Mouse (Mus musculus) A20 (cell line): Measurements from ENCODE around the gene Card19.
A peak's percentile ranks its signal among the peaks of the same experiment; 100 is the strongest.

Experiments
- DNase-seq: peaks from one replicate; pipeline ENCODE4 v3.0.0-alpha.2; 2011; ENCODE audit warnings: low read depth, low spot score

Card19 gene

DNA sequence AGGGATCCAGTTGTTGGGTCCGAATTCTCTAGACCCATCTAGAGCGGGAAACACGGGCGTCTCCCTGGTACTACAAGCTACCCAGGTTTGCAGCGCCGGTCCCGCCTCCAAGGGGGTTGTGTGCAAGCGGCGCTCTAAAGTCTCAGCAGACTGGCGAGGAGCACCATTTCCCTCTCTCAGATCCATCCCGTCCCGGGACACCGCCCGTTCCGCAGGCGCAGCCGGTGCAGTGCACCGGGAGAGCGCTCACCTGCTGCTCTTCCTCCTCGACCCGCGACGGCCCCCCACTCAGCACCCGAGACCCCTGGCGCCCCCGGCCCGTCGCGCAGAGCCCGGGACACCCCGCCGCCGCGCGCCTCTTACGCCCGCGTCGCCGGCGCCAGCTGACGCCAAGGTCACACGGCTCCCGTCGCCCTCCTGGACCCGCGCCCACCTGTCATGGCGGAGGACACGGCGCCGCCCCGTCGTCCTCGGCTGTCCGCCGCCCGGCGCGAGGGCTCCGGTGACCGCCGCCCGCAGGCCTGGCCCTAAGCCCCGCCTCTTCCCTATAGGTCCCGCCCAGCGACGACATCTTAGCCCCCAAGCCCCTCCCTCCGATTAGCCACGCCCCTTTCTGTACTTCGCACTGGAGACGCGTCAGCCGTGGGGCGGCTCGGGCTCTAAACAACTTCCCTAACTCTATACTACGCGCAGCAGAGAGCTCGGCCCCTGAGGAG is at the start of gene Card19:
Gene Card19 (minus strand): TSS at position 534 of the 716 bp plus-strand sequence.
- peak; percentile 95 for DNase-seq

DNA sequence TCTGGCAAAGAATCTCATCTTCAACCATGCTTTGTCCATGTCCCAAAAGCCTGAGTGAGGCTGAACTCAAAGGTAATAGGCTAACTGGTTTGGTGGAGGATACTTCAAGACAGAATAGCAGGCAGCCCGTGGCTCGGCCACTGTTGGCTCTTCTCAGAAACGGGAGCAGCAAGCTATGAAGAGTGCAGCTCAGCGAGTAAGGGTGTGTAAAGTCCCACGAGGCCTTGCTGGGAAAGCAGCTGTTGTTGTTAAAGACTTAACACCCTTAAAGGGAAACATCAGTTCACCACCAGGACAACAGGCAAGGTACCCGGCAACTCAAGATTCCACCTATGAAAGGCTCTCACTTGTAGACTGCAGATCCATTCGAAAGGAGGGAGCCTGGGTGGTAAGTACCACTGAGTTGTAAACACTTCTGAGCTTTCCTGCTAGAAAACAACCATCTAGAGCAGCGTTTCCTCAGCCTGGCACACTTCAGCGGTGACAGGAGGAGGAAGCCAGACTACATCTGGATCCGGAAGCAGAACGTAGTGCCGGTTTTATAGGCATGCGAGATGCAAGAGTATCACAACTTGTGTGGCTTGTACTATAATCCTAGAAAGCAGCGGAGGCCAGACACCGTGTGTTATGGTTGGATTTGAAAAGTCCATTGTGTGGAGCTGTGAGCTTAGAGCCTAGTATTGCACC is 44.3 kb upstream of the Card19 start:
- no peak for DNase-seq

DNA sequence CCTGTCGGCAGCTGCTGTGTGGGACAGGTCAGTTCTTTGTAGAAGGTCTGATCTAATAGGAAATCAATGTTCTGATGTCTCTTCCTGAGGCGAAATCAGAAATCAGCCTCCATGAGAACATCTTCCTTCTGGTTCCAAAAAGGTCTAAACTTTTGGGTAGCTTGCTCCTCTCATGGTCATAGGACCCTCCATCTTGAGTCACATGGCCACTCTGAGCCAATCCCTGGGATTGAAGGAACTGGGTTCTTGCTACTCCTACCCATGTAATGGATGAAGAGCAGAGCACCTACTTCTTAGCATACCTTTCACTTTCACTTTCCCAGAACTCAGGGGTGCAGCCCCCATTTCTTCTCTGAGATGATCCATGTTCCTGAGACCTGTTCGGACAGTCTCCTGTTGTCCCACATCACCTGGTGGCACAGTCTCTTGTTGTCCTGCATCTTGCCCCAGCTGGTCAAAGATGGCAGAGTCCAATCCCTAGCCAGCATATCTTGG is 42.0 kb upstream of the Card19 start:
- DNase-seq: no peak

DNA sequence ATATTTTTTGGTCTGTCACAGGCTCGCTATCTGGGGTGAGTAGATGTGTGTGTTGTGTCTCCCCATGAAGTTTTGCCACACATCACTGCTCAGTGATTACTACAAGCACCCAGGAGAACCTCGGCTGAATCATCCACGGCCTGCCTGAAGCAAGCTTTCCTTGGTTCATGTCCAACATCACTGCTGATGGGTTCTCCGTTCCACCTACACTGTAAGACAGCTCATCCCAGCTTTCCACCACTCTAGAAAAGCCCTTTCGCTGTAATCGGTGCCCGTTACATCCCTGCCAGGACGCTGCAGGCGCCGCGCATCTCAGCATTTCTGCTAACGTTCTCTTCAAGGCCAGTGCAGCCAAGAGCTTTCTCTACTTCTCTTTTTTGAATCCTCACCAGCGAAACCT is 36.9 kb upstream of the Card19 start:
- peak; percentile 84 for DNase-seq

DNA sequence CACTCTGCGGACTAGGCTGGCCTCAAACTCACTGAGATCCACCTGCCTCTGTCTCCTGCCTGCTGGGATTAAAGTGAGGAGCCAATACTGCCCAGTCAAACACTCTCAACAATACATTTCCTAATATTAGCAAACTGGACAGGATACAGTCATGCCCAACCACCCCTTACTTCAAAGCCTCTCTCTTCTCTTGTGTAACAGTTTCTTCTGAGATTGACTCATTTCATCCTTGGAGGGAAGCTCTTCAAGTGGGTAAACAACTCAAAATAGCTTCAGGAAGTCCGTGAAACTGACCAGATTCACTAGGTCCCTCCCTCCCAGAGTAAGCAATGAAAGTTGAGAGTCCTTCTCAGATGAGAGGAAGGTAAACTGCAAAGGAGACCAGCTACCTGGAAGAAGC is 36.3 kb upstream of the Card19 start:
- peak; percentile 81 for DNase-seq

DNA sequence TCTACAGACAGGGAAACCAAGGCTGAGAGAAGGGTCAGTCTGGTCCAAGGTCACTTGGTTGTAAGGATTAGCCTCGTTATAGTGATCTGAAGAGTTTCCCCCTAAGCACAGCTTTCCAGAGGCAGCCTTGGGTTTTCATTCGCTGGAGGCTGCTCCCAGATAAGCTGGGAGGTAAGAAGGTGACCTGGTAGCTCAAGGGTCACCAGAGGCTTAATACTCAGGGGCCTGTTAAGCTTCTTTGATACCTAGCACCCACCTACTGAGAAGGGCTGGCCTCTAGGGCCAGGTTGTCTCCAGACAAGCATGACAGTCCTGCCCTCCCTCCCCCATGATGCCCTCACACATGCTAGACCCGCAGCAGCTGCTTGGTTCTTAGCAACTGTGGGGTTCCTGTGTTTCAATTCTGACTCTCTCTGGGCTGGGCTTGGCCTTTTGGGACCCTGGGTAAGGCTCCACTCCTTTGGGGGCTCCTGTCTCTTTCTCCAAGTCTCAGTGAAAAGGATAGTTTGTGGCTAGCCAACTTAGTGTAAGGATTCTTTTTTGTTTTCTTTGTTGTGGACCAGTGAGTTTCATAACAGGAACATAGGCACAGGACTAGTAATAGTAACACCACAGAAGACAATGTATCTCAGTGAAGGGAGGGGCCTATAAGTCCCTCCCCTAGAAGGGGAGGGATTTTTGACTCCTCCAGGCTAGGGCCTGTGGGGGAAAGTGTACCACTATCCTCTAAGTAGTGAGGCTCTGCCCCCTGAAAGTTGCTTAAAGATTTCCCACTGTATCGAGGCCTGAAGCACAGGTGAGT is 35.1 kb upstream of the Card19 start:
- DNase-seq: peak; percentile 91

DNA sequence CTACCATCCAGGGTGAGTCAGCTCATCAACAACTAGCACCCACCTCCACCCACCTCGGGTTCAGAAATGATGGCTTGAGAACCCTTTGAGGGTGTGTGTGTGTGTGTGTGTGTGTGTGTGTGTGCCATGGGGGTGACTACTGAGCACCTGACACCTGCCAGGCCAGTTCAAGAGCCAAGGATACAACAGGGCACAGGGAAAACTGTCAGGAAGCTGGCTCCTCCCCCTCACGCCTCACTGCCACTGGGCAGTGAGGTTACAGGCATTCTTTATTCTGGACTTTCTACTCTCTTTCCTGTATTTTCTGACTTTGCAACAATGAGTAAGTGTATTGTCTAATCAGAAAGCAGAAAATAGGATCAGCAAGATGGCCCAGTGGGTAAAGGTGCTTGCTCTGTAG is 33.8 kb upstream of the Card19 start:
- peak; percentile 55 for DNase-seq

DNA sequence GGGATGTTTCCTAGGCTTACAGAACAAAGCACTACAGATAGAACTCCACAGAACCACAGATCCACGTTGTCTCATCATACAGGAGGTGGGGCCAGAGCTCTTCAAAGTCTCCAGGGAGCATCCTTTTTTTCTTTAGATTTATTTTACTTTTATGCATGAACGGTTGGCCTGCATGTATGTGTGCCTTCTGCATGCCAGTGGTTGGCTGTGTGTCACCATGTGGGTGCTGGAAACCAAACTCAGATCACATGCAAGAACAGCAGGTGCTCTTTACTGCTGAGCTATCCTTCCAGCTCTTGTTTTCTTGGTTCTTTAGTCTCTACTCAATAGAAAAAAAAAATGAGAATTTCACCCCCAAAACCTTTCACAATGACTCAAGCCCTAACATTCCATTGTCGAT is 33.1 kb upstream of the Card19 start:
- peak; percentile 71 for DNase-seq

DNA sequence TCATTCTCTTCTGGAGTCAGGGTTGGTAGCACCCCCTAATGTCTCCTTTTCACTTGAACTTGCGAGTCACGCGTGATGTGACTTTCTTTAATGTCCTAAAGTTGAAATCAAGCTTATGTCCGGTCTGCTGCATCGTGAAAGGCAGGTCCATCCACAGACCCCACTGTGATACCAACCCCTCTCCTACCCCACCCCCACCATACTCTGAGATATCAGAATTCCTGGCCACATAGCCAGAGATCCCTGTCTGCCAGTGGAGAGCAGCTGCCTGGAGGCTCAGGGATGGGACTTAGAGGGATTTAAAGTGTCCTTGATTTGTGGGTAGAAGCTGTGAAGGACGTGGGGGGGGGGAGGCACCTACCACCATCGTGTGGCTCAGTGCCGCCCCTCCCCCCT is 32.6 kb upstream of the Card19 start, which contains the start of gene Susd3:
Gene Susd3 (minus strand): TSS at position 240 of the 396 bp plus-strand sequence.
- DNase-seq: no peak

DNA sequence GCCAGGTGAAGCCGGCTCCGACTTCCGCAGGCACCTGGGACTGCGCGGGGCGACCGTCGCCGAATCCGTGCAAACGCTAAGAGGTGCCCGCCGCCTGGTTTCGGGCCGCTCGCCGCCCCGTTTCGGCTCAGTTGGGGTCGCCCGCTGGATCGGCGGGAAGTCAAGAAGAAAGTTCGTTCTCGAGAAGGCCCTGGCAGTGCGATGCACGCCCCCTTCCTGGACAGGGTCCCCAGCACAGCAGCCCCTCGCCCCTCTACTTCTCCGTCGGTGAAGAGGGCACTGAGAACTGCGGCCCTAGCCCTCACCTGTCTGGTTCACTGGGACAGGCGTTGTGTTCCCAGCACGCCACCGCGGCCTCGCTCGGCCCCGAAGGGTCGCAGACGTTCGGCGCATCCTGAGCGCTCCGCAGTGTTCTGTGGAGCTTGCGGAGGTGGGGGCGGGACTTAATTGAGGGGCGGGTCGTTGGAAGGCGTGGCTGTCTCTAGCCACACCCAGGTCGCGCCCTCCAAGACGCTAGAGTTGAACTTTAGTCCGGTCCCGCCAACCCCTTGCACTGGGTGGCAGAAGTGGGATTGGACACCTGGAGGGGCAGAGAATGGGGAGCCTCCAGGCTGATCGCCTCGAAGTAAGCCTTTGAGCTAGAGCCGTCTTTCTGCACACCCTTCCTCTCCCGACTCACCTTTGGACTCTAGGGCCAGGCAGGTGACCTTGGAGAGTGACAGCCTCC is 32.1 kb upstream of the Card19 start:
- DNase-seq: peak; percentile 93

DNA sequence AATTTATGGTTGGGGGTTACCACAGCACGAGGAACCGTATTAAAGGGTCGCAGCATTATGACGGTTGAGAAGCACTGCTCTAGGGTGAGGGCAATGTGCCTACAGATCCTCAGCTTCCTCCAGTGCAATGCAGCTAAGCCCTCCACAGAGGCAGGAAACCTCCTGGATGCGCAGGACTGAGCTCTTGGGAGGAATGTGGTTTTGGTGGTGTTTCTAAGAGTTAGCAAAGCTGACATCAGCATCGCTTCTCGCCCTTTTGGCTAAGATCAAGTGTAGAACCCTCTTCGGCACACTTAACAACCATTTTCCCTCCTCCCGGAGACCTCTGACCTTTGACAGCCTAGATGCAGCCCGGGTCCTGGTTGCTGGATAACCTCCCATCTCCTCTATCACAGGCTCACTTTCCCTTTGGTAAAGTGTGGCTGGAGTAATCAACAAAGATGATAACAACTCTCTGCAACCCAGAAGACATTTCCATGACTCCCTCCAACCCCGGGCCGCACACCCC is 31.4 kb upstream of the Card19 start:
- no peak for DNase-seq

DNA sequence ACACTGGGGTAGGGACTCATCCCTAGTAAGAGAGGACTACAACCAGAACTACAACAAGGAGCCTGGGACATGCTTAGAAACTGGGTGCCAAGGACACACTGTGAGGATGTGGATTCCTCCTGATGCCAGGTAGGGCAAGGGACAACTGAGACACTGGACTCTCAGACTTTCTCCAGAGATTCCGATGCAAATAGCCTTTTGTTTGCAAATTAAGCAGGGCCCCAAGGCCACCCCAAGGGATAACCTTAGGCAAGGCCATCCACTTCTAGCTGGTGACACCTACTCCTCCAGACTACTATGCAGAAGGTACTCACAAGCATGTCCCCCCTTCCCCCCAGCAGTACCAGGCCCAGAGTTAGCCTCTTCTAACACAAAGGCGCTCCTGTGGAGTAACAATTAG is 30.8 kb upstream of the Card19 start:
- no peak for DNase-seq

DNA sequence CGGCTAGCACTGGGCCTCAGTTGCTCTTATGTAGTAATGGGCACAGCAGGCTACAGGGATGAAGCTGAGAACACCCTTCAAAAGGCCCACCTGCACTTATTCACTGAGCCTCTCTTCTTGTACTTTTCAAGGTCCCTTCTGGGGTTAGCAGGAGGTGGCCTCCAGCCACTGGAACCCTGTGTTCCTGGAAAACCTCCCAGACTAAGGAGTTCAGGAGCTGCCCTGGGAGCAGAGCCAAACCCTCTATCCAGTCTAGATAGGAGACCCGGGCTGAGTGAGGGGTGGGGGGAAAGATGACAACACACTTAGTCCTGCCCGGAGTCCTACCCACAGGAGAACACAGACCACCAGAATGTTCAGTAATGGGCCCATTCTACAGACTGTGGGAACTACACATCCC is 30.2 kb upstream of the Card19 start:
- DNase-seq: no peak

DNA sequence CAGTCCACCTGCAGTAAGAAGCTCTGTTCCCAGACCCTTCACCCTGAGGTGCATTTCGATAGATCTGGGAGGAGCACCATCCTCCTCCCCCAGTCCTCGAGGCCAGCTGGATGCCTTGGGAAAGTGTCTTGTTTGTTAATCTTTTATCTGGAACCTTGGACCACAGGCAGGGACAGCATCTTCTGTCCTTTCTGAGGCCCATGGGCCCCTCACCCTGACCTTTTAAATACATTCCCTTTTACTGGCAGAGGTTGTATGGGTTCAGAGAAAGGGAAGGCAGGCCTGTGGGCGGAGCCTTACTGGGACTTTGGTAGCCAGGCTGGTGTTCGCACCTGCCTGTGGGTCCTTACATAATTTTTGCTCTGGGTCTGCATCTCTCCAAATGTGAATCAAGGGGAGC is 29.4 kb upstream of the Card19 start:
- DNase-seq: no peak

DNA sequence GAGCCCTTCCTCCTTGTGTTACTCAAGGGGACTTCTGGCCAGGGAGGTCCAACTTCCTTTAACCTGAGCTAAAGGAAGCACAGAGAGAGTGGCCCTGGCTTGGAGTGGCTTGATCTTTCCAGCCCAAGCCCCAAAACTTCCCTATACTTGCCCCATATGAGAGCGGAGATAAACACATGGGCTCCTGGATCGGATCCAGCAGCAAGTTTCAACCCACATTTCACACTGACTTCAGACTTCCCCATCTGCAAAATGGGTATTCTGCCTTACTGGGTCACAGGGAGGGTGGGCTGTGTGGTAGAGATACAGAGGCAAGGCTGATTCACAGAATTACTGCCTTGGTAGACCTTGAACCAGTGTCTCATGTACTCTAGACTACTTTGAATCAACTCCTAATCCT is 27.7 kb upstream of the Card19 start:
- DNase-seq: no peak

DNA sequence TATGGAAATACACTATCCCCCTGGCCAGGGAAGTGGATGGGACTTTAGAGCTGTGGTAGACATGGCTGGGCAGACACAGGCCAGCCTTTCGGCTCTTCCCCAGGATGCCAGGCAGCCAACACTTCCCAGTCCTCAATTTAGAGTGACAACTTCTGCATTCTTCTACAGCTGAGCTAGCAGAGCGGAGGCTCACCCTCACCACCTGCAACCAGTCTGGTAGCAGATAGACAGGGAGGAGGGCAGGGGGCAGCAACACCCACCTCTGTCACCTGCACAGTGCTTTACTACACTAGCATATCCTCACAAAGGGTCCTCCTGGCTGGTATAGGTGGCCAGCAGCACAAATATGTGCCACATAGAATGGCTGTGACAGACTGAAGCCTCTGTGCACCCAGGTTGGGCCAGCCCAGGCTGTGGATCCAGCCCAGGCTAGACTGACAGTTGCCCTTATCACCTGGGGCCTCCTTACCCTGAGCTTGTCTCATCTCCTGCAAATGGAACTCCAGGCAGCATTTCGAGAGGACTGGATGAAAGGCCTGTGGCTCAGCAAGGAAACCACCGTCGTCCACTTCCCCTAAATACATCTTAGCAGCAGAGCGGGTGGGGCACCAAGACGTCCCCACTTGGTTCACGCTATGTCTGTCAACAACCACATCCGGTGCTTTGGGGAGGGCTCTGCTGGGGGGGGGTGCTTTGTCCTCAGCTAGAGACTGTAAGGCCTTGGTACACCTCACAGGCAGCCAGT is 26.7 kb upstream of the Card19 start:
- DNase-seq: peak; percentile 95

DNA sequence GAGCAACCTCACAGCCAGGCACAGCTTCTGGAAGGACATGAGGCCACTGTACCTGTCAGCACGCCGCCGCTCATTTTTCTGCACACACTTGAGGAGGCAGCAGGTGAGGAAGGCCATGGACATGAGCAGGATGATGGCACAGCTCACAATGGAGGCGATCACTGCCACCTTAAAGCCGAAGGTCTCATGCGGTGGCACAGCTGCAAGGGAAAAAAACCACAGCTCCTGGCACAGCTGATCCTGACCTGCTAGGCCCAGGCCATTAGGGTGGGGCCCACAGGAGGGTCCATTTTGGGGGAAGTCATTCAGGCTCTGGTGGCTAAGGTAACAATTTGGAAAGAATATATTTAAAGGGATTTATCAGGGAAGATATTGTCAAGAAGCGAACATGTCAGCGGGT is 22.9 kb upstream of the Card19 start:
- DNase-seq: no peak

DNA sequence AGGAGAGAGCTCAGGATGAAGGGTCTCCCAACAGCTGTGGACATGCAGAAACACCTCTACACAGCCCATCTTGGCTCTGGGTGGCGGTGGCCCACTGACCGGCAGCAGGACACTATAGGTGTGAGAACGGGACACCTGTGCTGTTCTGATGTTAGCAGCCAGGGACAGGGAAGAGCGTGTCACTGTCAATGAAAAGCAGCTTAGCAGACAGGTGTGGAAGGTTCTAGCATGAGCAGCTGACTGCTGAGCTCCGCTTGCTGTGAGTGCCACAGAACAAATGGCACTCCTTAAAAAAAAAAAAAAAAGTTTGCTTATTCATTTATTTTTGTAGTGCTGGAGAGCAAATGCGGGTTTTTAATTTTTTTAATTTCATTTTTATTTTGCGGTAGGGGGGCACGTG is 21.8 kb upstream of the Card19 start:
- DNase-seq: no peak

DNA sequence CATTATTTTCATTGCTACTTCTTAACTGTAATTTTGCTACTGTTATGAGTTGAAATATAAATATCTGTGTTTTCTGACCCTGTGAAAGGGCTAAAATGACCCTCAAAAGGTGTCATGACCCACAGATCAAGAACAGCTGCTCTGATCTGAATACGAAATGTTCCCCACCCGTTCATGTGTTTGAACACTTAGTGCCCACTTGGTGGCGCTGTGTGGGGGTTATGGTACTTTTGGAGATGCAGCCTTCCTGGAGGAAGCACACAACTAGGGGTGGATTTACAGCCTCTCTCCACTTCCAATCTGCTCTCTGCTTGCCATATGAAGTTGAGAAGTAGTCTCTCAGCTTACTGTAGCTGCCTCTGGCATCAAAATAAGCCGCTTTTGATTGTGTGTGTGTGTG is 18.9 kb upstream of the Card19 start:
- DNase-seq: no peak

DNA sequence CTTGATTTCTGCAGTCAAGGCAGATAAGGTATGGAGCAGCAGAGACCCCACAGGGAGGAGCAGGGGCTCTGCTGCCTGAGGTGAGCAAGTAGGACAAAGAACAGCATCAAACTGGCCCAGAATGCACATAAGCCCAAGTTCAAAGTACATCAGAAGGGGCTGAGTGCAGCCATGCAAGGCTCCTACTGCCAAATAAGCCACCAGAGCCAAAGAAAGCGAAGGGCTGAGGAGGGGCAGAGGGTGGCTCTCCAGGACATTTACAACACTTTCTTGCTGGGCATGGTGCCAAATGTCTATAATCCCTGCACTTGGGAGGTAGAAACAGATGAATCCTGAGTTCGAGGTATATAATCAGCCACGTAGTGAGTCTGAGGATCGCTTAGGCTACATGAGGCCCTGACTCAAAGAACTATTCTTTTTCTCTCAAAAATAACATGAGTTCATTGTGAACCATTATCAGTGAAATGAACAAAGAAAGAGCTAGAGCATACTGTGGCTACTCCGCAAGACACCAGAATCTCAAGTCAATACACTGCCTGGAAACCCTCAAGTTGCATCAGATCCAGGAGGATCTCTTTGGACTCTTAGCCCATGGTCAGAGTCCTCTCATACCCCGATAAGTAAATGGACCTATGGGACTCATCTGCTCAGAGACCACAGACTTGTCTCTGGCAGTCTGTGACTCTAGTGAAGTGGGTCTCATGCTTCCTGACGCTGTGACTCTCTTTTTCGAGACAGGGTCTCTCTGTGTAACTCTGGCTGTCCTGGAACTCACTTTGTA is 18.1 kb upstream of the Card19 start:
- DNase-seq: no peak
